Mouse (Mus musculus) CD4-positive helper T cell, adult 2 months (primary cell): ENCODE results near the gene Trpm8.

Experiments used
- DNase-seq: peaks from one replicate; pipeline ENCODE4 v3.0.0-alpha.2; 2012; ENCODE audit warnings: low read depth, missing footprints, low spot score

The Trpm8 gene

DNA sequence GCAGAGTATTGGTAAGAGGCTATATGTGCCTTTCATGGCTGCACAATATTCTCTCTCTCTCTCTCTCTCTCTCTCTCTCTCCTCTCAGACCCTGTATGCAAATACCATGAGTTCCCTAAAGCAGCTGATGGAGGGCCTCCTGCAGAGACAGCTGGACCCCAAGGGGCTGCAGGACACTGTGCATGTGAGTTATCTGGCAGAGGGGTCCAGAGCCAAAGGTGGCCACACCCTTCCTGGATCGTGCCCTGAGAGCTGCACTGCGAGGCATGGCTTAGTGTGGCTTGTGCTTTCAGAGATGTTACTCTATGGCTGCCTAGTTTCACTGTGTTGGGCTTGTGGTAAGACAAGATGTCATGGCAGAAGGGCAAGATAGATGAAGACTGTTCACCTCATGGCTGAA, 29.8 kb upstream of the Trpm8 start:
- DNase-seq: no peak

DNA sequence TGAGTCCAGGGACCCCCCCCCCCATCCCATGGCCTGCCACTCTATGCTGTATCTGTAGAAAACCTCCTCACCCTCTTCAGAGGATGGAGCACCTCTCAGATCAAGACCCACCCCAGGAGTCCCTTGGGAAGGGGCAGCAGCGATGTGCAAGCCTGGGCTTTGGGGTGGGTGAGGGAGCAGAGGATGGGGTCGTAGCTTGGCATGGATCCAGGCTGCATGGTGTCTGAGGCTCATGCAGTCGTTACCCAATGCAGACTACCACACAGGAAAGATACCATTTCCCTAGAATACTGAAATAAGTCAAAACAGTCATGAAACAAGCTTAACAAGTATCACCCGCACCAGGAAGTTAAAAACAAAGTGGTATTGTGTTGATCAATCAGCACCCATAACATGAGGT, 28.8 kb upstream of the Trpm8 start:
- no peak for DNase-seq

DNA sequence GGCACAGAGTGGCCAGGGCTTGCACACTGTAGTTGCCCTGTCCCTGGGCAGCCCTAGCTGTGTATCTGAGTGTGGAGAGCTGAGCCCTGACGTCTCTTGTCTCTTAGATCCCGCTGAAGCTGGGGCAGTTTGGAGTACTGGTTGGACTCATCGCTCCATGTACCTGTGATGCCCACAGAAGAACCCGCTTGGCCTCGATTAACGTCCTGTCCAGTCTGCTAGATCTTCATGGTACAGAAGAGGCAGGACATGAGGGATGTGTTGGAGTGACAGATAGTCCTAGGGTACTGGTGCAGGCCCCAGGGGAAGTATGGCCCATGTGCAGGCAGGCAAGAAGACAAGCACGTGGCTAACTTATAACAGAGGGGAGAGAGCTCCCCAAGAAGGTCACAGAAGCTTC, 27.9 kb upstream of the Trpm8 start:
- no peak for DNase-seq

DNA sequence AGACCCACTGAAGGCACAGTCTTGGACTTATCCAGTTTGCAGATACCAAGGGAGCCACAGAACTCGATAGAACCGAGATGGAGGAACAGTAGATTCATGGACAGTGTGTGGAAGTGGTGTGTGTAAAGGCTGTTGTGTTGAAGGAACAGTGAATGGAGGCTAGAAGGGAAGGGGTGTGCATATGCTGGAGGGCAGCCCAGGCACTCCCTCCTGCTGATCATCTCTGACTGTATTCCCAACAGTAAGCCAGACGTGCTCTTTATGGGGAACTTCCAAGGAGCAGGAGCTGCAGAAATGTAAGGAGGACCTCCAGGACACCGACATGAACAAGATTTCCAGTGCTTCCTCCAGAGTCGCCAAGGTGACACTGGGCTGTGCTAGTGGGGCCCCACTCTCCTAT, 27.4 kb upstream of the Trpm8 start:
- no peak for DNase-seq

DNA sequence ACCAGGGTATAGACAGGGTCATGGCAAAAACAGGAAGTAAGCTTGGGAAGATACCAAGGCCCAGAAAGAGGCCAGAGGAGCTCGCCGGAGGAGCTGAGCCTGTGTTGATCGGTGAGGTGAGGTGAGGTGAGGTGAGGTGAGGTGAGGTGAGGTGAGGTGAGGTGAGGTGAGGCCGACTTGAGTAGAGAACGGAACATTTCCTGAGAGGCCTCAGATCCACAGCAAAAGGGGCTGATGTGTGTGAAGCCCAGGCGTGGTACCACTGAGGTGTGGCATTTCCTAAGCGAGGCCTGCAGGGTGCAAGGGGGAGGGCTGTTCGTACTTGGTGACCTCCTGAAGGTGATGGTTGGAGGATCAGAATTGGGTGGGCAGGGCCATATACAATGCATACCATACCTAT, 24.4 kb upstream of the Trpm8 start:
- DNase-seq: no peak

DNA sequence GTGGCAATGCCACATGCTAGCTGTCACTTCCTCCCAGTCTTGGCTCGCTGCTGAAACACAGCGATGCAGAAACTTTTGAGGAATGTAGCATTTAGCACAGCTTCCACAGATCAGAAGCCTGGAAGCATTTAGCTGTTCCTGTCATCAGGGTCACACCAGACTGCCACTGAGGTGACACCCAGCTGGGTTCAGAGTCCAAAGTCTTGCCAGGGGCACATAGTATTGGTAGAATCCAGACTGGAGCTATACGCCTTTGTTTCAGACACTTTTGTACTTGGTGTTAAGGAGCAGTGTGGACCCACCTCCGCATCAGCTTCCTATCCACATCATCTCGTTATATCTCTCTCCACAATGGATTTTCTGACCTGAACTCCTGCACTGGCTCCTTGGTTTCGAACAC, 23.9 kb upstream of the Trpm8 start:
- DNase-seq: no peak

DNA sequence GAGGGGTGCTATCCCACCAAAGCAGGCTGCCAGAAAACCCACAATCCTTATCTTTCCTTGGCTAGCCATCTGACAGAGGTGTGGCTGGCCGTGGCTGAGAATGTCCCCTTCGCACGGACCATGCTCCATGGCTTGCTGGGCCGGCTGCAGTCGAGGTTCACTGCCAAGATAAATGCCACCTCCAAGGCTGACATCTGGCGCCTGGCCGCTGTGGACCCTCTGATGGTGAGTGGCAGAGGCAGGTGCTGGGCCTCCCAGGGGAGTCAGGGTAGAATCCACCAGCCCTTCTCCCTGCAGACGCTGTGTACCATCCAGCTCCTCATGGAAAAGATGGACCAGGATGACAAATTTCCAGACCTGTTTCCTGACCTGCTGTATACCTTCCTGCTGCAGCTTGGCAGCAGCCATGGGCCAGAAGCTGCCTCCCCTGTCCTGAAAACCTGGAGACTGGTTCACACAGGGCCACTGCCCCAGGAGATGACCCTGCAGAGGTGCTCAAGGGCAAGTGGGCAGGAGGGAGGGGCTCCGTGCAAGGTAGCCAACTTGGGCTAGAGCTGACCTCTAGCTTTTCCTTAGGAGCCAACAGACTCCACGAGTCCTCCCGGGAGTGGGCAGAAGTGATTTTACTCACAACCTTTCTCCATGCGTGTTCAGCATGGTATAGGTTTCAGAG, 22.5 kb upstream of the Trpm8 start:
- no peak for DNase-seq

DNA sequence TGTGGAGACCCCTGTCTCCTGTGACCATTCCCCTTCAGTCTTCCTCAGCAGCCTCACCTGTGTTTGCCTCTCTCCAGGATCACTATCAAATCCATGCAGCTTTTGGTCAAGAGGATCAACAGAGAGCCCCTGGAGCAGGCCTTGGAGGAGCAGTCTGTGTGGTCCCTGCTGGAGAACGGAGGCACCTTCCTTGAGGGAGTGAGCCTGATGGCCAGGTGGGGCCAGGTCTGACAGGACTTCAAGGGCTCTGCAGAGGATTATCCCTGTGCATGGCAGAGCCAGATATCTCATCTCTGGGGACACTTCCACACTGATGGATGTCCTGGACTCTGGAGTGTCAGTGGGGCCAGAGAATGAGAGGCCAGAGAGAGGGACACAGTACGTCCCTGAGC, 22.0 kb upstream of the Trpm8 start:
- no peak for DNase-seq

DNA sequence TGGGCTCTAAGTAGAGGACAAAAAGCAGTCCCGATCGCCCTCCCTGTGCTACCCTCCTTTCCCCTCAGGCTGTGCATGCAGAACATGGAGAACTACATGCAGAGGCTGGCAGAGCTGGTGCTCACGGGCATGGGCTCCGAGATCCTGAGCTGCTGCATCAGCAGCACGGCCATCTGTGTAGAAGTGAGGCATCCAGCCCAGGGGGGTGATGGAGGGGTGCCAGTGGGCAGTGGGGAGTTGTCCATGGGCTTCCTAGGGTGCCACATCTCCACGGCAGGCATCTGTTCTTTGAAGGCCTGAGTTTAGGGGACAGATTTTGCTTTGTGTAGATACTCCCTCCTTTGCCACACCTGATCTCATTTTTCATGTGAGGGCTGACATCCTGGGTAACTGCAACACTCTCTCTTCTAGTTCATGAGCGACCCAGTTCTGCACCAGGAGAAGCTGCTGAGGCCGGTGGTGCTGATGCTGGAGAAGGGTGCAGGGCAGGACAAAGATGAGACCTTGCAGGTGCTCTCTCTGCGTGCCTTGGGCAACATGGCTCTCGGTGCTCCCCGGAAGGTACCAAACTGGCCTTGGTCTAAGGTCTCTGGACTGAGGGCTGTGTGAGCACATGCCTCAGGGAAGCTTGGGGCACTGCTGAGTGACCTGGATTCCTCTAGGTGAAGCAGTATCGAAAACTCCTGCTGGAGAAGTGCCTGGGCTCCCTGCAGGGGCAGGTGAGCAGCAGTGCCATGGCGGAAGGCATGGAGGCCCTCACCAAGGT, 21.3 kb upstream of the Trpm8 start:
- no peak for DNase-seq

DNA sequence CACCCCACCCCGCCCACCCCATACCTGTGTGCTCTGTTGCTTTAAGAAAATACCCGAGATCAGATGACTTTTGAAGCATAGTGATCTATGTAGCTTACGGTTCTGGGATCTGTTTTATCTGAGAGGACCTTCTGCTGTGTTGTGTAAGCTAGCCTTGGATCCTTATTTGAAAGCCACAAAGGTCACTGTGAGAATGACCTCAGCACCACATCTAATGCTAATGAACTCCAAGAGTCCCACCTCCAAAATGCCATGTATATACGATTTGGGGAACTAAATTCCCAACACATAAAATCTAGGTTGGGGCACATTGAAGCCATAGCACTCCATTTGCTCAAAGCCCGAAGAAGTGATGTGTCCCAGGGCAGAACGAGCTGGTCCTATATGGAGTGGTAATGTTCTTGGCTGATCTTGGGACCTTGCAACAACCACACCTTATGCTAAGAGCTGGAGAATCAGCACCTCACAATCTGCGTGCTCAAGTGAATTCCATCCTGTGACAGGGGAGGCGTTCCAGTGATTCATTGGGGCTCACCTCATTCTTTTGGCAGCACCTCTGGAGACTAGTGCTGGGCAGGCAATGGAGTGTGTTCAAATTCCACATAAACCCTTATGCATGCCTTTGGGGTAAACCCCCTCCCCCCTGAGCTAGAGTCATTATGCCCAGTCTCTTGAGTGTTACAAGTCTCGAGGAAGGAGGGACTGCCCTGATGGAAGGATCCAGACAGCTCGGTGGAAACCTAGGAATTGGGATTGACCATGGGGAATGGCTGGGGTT, 20.4 kb upstream of the Trpm8 start:
- no peak for DNase-seq

DNA sequence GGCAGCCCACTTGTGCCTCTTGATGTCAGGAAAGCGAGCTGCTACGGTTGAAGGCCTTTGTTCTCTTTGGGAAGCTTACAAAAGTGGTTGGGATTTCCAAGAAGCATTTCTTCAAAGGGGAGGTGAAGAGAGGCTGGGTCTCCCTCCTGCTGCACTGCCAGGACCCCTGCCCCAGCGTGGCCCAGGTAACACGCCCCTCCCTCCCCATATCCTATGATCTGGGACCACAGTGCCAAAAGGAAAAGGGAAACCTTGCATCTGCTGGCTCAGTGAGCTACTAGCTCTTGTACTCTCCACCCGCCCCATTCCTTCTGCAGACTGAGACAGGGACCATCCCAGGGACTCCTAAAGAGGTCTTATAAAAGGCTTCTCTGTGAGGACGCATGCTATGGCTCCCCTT, 19.8 kb upstream of the Trpm8 start:
- DNase-seq: no peak

DNA sequence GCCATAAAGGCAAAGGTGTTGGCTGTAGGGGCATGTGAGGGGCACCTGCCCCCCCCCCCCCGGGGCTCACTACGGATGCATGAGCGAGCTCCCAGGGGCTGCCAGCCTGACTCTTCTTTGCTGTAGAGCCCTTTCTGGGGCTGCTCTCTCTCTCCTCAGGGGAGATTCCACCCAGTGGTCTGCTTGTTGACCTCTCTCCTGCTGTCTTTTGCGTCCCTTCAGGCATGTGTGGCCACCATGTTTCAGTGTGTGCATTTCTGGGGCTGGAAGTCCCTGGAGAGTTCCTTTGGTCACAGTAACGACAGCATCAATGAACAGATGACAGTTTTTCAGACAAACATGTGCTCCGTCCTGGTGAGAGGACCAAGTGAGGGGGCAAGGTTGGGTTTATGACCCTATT, 19.1 kb upstream of the Trpm8 start:
- DNase-seq: no peak

DNA sequence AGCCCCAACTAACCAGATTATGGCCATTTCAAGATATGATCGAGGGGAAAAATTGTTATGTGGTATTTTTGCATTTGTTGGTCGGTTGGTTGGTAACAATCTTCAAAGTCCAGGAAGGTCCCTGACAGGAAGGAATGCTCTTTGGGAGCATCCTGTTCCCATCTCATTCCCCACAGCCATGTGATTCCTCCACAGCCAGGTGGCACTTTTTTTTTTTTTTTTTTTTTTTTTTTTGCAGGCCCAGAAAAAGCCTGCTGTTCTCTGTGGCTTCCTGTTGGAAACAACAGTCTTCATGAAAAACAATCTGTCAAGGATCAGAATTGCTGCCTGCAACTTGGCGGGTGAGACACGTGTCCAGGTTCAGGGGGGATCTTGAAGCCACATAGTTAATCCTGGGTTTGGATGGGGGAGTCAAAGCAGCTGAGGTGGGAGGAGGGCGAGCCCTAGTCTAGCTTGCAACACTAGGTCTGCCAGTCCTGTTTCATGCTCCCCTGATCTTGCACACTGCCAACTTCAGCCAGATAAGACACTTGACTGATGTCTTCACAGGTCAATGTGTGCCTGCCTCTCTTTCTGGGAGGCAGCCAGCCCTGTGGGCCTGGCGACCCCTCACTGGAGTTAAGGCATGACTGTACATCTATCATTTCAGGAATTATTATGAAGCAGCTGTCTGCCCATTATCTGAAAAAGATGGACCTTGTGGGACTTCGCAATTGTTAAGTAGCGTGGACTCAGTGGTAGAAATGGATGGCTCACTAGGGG, 18.4 kb upstream of the Trpm8 start:
- DNase-seq: no peak

DNA sequence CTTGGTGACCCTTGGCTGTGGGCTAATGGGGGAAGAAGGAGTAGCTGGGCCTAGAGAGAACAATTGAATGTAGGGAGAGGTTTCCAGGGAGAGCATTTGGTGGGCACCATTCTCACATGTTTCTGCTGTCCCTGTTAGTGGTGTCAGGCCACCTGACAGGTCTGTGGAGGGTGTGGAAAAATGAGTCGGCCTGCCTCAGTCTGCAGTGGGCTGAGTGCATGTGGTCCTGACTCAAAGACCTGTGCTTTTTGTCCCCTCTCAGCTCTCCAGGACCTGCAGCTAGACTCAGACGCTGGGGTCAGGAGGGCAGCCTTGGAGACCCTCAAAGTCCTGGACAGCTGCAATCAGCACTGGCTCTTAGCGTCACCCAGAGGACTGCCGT, 17.8 kb upstream of the Trpm8 start:
- no peak for DNase-seq

DNA sequence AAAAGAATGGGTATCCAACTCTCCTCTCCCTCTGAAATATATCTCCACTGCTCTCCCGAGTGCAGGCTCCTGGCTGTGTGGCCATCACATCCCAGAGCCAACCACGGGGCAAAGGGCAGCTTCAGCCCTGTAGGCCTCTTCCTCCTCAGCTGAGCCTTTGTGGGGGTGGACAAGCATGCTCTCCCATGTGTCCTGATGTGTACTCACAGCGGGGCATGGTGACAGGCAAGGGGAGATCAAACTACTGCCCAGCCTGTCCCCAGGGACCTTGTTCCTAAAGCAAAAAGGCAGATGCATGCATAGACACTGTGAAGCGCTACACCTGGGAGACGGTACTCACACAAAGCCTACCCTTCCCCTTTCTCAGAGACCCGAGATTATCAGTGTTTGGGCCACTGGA, 17.3 kb upstream of the Trpm8 start:
- DNase-seq: no peak

DNA sequence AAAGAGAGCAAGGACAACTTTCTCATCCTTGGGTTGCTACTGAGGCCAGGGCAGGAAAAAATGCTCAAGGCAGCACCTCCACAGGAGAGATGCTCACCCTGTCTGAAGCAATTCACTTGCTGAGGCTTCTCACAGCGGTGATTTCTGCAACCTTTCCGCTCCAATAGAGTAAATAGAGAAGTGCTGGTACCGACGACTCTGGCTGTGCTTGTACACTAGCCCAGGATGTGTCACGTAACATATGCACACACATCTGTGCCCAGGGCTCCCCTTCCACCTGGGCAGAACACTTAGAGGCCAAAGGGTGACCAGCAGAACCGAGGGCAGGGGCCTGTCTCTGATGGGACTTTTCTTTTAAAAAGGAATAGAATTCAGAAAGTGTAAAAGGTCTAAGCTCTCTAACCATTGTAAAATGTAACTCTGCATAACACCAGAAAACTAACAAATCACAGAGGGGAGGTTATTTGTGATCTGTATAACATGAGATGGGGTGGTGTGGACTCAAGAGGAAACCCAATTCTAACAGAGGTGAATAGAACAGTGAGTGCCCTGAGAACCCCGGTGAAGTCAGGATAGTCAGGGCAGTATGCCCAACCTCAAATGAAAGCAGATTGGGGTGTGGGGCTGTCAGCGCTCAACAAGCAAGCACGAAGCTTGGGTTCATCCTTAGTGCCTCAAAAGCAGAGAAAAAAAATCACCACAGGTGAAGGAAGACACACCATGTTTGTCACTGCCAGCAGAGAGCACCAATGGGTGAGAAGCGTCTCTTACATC, 16.7 kb upstream of the Trpm8 start:
- DNase-seq: no peak

DNA sequence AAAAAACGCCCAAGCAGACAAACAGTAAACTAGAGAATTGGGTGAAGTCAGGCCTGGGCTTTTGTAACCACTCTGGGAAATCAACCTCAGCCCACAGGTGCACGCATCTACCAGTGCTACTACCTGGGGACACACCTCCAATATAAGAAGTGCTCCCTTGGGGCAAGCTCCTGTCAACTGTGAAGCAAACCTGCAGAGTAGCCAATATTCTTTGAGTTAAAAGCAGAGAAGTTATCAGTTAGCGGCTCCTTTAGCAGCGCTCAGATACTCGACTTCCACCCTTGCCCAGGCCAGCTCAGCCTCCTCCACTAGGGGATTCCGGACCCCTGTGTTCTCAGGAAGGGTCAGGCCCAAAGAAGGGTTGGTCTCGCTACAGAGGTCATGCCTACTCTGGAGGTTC, 15.8 kb upstream of the Trpm8 start:
- no peak for DNase-seq

DNA sequence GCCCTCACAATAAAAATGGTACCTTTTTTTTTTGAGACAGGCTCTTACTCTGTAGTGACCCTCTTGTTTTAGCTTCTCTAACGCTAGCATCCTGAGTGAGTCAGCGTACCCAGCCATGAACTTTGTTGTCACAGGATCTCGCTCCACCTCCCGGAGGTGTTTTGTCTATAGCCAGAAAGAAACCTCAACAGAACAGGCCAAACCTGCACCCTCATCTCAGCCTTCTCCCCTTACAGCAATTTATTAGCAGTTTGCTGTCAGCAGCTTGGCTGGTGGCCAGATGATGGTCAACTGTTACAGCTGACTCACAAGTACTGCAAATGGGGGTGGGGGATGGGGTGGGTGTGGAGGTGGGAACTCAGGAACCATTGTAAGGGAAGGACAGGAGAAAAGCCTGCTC, 15.2 kb upstream of the Trpm8 start:
- DNase-seq: no peak

DNA sequence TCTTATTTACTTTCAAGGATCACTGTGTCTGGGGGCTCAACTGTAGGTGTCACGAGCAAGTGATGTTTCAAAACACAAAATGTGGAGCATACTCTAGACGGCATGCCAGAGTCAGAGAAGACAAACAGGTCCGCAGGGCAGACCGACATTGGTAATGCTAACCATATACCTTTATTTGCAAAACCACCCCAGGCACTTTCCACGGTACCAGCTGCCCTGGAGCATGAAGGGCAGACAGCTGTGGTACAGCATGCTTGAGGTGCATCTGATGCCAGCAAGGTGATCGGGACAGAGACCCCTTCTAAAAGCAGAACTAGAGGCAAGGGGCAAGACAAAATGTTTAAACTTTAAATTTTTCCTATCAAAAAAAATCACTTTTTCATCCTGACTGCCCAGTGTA, 14.5 kb upstream of the Trpm8 start:
- no peak for DNase-seq

DNA sequence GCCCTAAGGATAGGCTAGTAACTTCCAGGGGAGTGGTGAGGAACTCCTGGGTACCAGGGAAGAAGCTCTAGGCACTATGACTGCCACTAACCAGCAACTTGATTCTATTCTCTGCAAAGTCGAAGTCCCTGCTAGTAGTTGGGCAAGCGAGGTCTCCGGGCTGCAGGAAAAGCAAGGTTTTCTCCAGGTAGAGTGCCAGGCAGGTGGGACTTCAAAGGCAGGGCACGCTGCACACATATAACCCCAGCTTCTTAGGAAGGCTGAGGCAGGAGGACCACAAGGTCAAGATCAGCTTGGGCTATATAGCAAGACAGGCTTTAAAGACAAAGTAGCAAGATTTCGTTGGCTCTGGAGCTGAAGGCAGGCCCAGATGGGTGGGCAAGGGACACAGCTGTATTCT, 13.7 kb upstream of the Trpm8 start:
- DNase-seq: no peak

DNA sequence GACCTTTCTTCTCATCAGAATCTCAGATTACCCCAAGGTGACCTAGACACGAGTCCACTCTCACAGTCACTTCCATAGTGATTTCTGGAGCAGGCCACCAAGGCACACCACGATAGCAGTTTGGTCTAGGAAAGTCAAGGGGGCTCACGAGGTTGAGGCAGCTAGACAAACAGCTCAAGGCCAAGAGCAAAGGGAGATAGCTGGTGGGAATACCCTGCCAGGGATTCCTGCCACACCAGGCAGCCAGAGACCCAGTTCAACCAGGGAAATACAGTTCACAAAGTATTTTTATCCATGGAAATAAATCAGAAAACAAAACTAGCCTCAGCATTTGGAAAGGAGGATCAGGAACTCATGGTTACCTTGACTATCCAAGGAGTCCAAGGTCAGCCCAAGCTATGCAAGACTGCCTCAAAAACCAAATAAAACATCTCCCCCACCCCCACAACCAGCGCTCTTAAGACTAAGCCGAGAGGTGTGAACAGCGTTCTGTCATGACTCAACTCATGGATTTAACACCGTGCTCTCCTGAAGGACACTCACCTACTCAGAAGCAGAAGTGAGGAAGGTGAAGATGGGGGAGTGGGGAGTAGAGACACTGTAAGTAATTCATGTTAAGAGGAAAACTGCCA, 13.1 kb upstream of the Trpm8 start:
- no peak for DNase-seq
